Mouse (Mus musculus) liver, embryonic 13.5 days (tissue): ENCODE measurements at regions not wholly inside any gene's neighbourhood (a gene's known extent, or its start where the extent isn't known, plus 50 kb on each side); places are given as distances from the start of the nearest gene placed in this dataset.

Experiments
- ATAC-seq: fragments of 200-750 bp; cut with Nextera tagmentation; 2 replicates; pipeline ENCODE4 v1.8.0; 2017; ENCODE audit warnings: low read depth, mild to moderate bottlenecking, moderate number of reproducible peaks, moderate library complexity
- DNase-seq: peaks from one replicate; pipeline ENCODE4 v3.0.0; 2022
- H3K27ac ChIP-seq: fragments of 300-500 bp; sonication (generic); 2 replicates; pipeline ENCODE4 v1.5.1; 2015; ENCODE audit warnings: moderate library complexity, mild to moderate bottlenecking, inconsistent platforms
- H3K27me3 ChIP-seq: fragments of 300-500 bp; sonication (generic); 2 replicates; pipeline ENCODE4 v1.6.1; 2015; ENCODE audit warnings: mild to moderate bottlenecking, inconsistent platforms
- H3K36me3 ChIP-seq: fragments of 300-500 bp; sonication (generic); 2 replicates; pipeline ENCODE4 v1.6.1; 2015; ENCODE audit warnings: mild to moderate bottlenecking, inconsistent platforms
- H3K4me1 ChIP-seq: fragments of 300-500 bp; sonication (generic); replicated peaks from 2 replicates; pipeline ENCODE4 v1.6.1; 2015; ENCODE audit warnings: inconsistent platforms
- H3K4me2 ChIP-seq: fragments of 300-500 bp; sonication (generic); 2 replicates; pipeline ENCODE4 v1.6.1; 2015; ENCODE audit warnings: inconsistent platforms, mild to moderate bottlenecking, moderate library complexity
- H3K4me3 ChIP-seq: fragments of 300-500 bp; sonication (generic); replicated peaks from 2 replicates; pipeline ENCODE4 v1.5.1; 2015; ENCODE audit warnings: mild to moderate bottlenecking, inconsistent platforms
- H3K9ac ChIP-seq: fragments of 300-500 bp; sonication (generic); 2 replicates; pipeline ENCODE4 v1.6.1; 2015; ENCODE audit warnings: mild to moderate bottlenecking, inconsistent platforms
- H3K9me3 ChIP-seq: fragments of 300-500 bp; sonication (generic); replicated peaks from 2 replicates; pipeline ENCODE4 v1.6.1; 2016; ENCODE audit warnings: inconsistent platforms
- WGBS: fragments of 180-500 bp; shearing (Covaris S2); methylation state at CpG from one replicate; pipeline ENCODE4 v1.1.7; 2015; ENCODE audit not compliant: insufficient replicate concordance; 5-methylcytosine and 5-hydroxymethylcytosine counted together

GRCm38 (mm10) chr12:46507829-46508228 is 310.9 kb downstream of the Nova1 start:
- ATAC-seq (no peak), DNase-seq (no peak)
- no peaks in the 10 kb centered on the region for H3K9me3 ChIP-seq
- 64% methylated on average over 3 of the region's 3 CpGs for WGBS
- no peak overlapping the region for H3K27ac ChIP-seq
- no peak overlapping the region for H3K9ac ChIP-seq
- no peaks in the 10 kb centered on the region for H3K4me1 ChIP-seq
- H3K4me3 ChIP-seq, result no peak overlapping the region
- H3K27me3 ChIP-seq, result no peaks in the 10 kb centered on the region
- no peaks in the 10 kb centered on the region for H3K36me3 ChIP-seq
- no peak overlapping the region for H3K4me2 ChIP-seq

DNA sequence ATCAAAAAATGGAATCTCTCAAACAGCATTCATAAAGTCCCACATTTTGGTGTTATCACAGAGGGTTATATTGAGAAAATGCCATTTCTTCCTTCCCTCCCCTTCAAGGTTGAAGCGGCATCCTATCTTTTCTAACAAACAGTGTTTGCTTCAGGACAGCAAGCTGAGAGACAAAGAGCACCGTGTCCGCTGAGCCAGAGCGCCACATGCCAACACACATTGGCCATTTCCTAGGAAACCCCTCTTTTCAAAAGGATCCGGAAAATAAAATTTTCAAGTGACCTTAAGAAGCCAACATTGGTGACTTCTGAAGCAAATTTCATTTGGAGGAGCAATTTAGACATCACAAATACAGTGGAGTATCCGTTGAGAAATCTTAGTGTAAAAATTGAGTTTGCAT is 326.3 kb downstream of the Nova1 start:
- no peak overlapping the region for H3K27ac ChIP-seq
- ATAC-seq (no peak), DNase-seq (no peak)
- no peak overlapping the region for H3K4me2 ChIP-seq
- no peaks in the 10 kb centered on the region for H3K27me3 ChIP-seq
- 73% methylated on average over 6 of the region's 6 CpGs for WGBS
- no peak overlapping the region for H3K9ac ChIP-seq
- no peaks in the 10 kb centered on the region for H3K36me3 ChIP-seq
- H3K9me3 ChIP-seq, result no peaks in the 10 kb centered on the region
- H3K4me3 ChIP-seq, result no peak overlapping the region
- H3K4me1 ChIP-seq, result no peaks in the 10 kb centered on the region

DNA sequence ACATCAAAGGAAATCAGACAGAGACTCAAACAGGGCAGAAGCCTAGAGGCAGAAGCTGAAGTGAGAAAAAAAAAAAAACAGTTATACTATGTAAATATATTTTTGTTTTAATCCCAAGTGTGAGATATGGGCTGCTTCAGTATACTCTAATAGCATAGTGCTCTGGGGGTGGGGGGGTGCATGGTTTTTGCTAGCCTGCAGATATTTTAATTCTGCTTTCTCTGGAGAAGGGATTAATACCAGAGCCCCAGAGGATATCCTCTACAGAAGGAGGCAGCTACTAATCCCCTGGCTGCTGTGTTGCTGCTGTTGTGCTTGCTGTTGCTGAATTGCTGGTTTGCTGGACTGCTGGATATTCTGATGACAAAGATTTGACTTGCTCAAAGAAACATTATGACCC is 367.8 kb downstream of the Nova1 start:
- Histone ChIP-seq H3K9me3 (no peaks in the 10 kb centered on the region), H3K27ac (no peak overlapping the region), H3K4me1 (no peaks in the 10 kb centered on the region), H3K9ac (no peak overlapping the region), H3K36me3 (no peaks in the 10 kb centered on the region), H3K4me2 (no peak overlapping the region), H3K4me3 (no peak overlapping the region), H3K27me3 (no peaks in the 10 kb centered on the region)
- no peak for DNase-seq
- no peak for ATAC-seq

GRCm38 (mm10) chr12:46444644-46445313 is 373.9 kb downstream of the Nova1 start:
- no peak for DNase-seq
- H3K4me2 ChIP-seq, result no peak overlapping the region
- ATAC-seq, result no peak
- 59% methylated on average over 7 of the region's 7 CpGs for WGBS
- no peaks in the 10 kb centered on the region for H3K27me3 ChIP-seq
- H3K9me3 ChIP-seq, result no peaks in the 10 kb centered on the region
- H3K4me1 ChIP-seq, result no peaks in the 10 kb centered on the region
- H3K4me3 ChIP-seq, result no peak overlapping the region
- H3K27ac ChIP-seq, result no peak overlapping the region
- no peak overlapping the region for H3K9ac ChIP-seq
- no peaks in the 10 kb centered on the region for H3K36me3 ChIP-seq

DNA sequence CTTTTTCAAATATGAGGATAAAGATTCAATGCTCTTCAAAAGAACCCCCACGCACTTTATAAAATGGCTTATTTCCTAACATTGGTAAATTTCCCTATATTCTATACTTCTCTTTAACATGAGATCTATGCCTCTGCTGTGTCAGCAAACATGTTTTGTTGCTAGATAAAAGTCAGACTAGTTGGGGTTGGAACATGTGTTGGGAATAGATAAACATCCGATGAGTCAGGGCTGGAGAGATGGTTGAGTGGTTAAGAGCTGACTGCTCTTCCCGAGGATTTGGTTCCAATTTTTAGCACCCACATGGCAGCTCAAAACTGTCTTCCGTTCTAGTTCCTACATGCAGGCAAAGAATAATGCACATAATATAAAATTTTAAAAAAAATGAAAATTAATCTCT is 399.1 kb downstream of the Nova1 start:
- peak; percentile 33 for DNase-seq
- no peaks in the 10 kb centered on the region for H3K27me3 ChIP-seq
- peaks cover 6% of the 10 kb centered on the region; the same call in 1 of the 2 replicates for H3K4me1 ChIP-seq
- H3K9ac ChIP-seq, result no peak overlapping the region
- H3K4me3 ChIP-seq, result no peak overlapping the region
- H3K4me2 ChIP-seq, result no peak overlapping the region
- ATAC-seq, result peak; percentile 77
- no peaks in the 10 kb centered on the region for H3K9me3 ChIP-seq
- no peaks in the 10 kb centered on the region for H3K36me3 ChIP-seq
- WGBS, result 49% methylated on average over 4 of the region's 4 CpGs
- no peak overlapping the region for H3K27ac ChIP-seq

GRCm38 (mm10) chr12:46418990-46419389 is 399.7 kb downstream of the Nova1 start:
- 68% methylated on average over 4 of the region's 4 CpGs for WGBS
- H3K9ac ChIP-seq, result no peak overlapping the region
- no peaks in the 10 kb centered on the region for H3K9me3 ChIP-seq
- no peak overlapping the region for H3K4me2 ChIP-seq
- H3K4me1 ChIP-seq, result peaks cover 6% of the 10 kb centered on the region; the same call in 1 of the 2 replicates
- H3K27me3 ChIP-seq, result no peaks in the 10 kb centered on the region
- H3K36me3 ChIP-seq, result no peaks in the 10 kb centered on the region
- no peak overlapping the region for H3K27ac ChIP-seq
- H3K4me3 ChIP-seq, result no peak overlapping the region
- ATAC-seq (no peak), DNase-seq (no peak)

DNA sequence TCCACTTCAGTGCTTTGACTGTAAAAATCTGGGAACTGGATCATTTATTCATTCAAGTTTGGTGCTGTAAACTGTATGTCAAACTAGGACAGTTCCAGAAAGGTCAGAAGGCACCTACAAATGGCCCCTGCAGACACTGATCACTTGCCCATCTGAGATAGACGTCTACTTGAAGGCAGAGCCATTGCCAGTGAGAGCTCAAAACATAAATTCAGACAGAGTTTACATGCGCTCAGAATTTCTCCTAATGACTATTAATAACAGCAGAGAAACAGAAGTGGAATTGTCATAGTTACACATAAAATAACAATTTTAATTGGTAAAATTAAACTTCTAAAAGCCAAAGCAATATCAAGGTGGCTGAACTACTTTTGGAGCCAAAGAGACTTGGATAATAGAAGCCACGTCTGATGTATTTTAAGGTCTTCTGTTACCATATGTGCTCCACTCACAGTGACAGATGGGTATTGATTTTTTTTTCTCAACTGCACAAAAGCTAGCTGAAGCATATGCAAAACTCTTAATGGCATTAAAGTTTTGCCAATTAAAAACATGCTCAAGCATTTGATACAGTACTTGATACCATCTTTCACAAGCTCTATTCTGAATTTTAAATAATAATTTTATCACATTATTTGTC is 401.8 kb downstream of the Nova1 start:
- no peak overlapping the region for H3K4me2 ChIP-seq
- H3K36me3 ChIP-seq, result no peaks in the 10 kb centered on the region
- no peak overlapping the region for H3K27ac ChIP-seq
- peaks cover 6% of the 10 kb centered on the region; the same call in 1 of the 2 replicates for H3K4me1 ChIP-seq
- no peaks in the 10 kb centered on the region for H3K9me3 ChIP-seq
- WGBS, result 71% methylated on average over 3 of the region's 3 CpGs
- H3K4me3 ChIP-seq, result no peak overlapping the region
- DNase-seq, result no peak
- no peaks in the 10 kb centered on the region for H3K27me3 ChIP-seq
- ATAC-seq, result no peak
- H3K9ac ChIP-seq, result no peak overlapping the region

- Histone ChIP-seq H3K9ac (no peak overlapping the region), H3K36me3 (no peaks in the 10 kb centered on the region), H3K4me2 (no peak overlapping the region), H3K4me1 (peaks cover 6% of the 10 kb centered on the region; the same call in 1 of the 2 replicates), H3K4me3 (no peak overlapping the region), H3K27ac (no peak overlapping the region), H3K27me3 (no peaks in the 10 kb centered on the region), H3K9me3 (no peaks in the 10 kb centered on the region)
- ATAC-seq (no peak), DNase-seq (no peak)
Measured at GRCm38 (mm10) chr12:46416250-46416649, 402.5 kb downstream of the Nova1 start.

DNA sequence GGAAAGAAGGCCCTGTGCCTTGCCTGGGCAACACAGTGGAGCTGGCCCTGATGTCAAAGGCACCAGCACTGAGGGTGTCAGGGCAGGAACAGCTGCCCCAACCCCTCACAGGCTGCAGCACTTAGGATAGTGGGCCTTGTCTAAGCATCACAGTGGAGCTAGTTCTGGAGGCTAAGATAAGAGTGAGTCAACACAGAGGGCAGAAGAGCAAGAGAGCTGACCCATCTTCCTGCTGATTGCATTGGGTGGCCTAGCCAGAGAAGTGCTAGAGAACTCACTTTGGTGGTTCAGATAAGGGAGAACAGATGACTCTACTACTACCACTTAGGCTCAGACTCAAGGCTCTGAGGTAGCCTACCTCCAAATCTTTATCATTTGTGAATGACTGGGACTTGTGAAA is 413.1 kb downstream of the Nova1 start:
- Histone ChIP-seq H3K9me3 (no peaks in the 10 kb centered on the region), H3K36me3 (no peaks in the 10 kb centered on the region), H3K4me1 (0 out of 2 replicates have a peak, but pooled peaks cover 2% of the 10 kb centered on the region), H3K4me3 (no peak overlapping the region), H3K27me3 (0 out of 2 replicates have a peak, but pooled peaks cover 3% of the 10 kb centered on the region), H3K9ac (no peak overlapping the region), H3K4me2 (no peak overlapping the region), H3K27ac (peak overlapping the region; percentile 75)
- ATAC-seq (peak; percentile 98), DNase-seq (peak; percentile 58)

GRCm38 (mm10) chr12:46399653-46399975 is 419.1 kb downstream of the Nova1 start:
- no peaks in the 10 kb centered on the region for H3K4me1 ChIP-seq
- H3K9ac ChIP-seq, result no peak overlapping the region
- H3K36me3 ChIP-seq, result no peaks in the 10 kb centered on the region
- DNase-seq, result no peak
- no peak for ATAC-seq
- peak overlapping the region; percentile 45 for H3K4me2 ChIP-seq
- no peak overlapping the region for H3K27ac ChIP-seq
- peak overlapping the region; percentile 33 for H3K4me3 ChIP-seq
- WGBS, result 7% methylated on average over 14 of the region's 14 CpGs
- H3K9me3 ChIP-seq, result no peaks in the 10 kb centered on the region
- peaks cover 16% of the 10 kb centered on the region for H3K27me3 ChIP-seq

DNA sequence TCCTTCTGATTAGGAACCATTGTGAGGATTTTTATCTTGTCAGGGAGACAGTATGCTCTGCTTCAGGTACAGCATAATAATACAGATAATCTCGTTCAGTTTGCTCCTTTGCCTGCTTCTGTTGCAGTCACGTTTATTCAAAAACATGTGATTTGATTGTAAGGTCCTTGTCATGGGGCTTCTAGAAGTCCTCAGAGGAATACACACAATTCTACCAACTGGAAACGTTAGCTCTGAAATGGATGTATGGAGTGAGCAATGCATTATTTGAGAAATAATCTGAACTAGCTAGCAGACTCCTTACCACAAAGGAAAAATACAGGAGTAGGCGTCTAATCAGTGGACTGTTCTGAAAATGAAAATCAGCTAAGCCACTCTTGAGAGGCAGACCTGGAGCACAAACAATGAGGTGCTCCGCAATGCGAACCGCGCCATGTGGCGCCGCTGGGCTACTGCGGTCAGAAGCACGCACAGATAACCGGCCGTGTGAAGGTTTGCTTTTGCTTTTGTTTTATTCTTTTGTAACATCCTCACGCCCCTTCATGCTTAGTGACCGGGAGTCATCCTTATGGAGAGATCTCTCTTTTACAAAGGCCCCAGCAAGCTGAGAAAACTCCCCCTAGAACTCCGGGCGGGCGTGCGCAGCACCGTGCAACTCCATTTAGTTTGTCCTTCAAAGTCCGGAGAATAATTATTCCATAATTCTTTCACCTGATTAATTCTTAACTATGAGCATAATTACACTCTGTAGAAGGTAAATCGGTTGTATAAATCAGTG is 419.7 kb downstream of the Nova1 start:
- no peak overlapping the region for H3K27ac ChIP-seq
- peak overlapping the region; percentile 33 for H3K4me3 ChIP-seq
- no peak for ATAC-seq
- H3K27me3 ChIP-seq, result peaks cover 16% of the 10 kb centered on the region
- H3K4me2 ChIP-seq, result peak overlapping the region; percentile 45
- no peak overlapping the region for H3K9ac ChIP-seq
- H3K9me3 ChIP-seq, result no peaks in the 10 kb centered on the region
- no peak for DNase-seq
- H3K4me1 ChIP-seq, result no peaks in the 10 kb centered on the region
- H3K36me3 ChIP-seq, result no peaks in the 10 kb centered on the region
- 7% methylated on average over 23 of the region's 23 CpGs for WGBS

DNA sequence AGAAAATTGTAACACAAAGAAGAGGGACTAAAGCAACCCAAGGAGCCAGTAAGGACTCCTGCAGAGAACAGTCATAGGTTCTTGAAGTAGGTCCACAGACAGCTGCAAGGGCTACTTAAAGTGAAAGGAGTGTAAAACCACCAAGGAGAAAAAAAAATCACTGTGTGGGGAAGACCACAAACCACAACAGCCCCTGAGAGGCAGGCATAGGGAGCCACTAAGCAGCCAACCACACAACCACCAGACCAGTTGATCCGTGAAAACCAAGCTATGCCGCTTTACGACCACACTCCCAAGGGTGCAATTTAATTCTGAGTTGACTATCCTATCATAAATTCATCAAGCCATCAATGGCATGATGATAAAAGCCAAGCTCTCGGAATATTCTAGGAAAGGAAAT is 423.5 kb downstream of the Nova1 start:
- no peak overlapping the region for H3K4me3 ChIP-seq
- 30% methylated on average over 4 of the region's 4 CpGs for WGBS
- H3K27me3 ChIP-seq, result peaks cover 13% of the 10 kb centered on the region
- H3K36me3 ChIP-seq, result no peaks in the 10 kb centered on the region
- no peaks in the 10 kb centered on the region for H3K9me3 ChIP-seq
- H3K4me2 ChIP-seq, result no peak overlapping the region
- ATAC-seq, result no peak
- no peak overlapping the region for H3K9ac ChIP-seq
- H3K27ac ChIP-seq, result no peak overlapping the region
- no peak for DNase-seq
- no peaks in the 10 kb centered on the region for H3K4me1 ChIP-seq
